Mouse (Mus musculus): Measurements from ENCODE around the gene Fyn.

Gene Fyn

GRCm38 (mm10) chr10:39508801-39509200, 140.1 kb downstream of the Fyn start:
- DNase-seq (ENCODE audit: low spot score): no peak

GRCm38 (mm10) chr10:39509937-39510336, 141.3 kb downstream of the Fyn start:
- no peak for DNase-seq (ENCODE audit: low spot score)

- no peak for DNase-seq (ENCODE audit: low spot score)
These were observed 144.1 kb downstream of the Fyn start for GRCm38 (mm10) chr10:39512631-39513314.

- DNase-seq (ENCODE audit: low spot score): no peak
These were observed 146.3 kb downstream of the Fyn start for GRCm38 (mm10) chr10:39514916-39515315.

- DNase-seq (ENCODE audit: low spot score): no peak
These were observed 148.0 kb downstream of the Fyn start for GRCm38 (mm10) chr10:39516541-39517133.

GRCm38 (mm10) chr10:39517375-39517774, 148.7 kb downstream of the Fyn start:
- DNase-seq (ENCODE audit: low spot score): no peak

- DNase-seq (ENCODE audit: low spot score): no peak
These were observed 149.6 kb downstream of the Fyn start for GRCm38 (mm10) chr10:39518232-39518631.

GRCm38 (mm10) chr10:39518859-39519258, 150.2 kb downstream of the Fyn start:
- no peak for DNase-seq (ENCODE audit: low spot score)

GRCm38 (mm10) chr10:39520123-39520989, 151.7 kb downstream of the Fyn start:
- DNase-seq (ENCODE audit: low spot score): no peak

- no peak for DNase-seq (ENCODE audit: low spot score)
These were observed 152.7 kb downstream of the Fyn start for GRCm38 (mm10) chr10:39521327-39521726.

GRCm38 (mm10) chr10:39521861-39522391, 153.3 kb downstream of the Fyn start:
- DNase-seq (ENCODE audit: low spot score): no peak

GRCm38 (mm10) chr10:39522857-39523614, 154.4 kb downstream of the Fyn start:
- no peak for DNase-seq (ENCODE audit: low spot score)

GRCm38 (mm10) chr10:39524355-39524754, 155.7 kb downstream of the Fyn start:
- no peak for DNase-seq (ENCODE audit: low spot score)

GRCm38 (mm10) chr10:39525431-39525830, 156.8 kb downstream of the Fyn start:
- DNase-seq (ENCODE audit: low spot score): no peak

- no peak for DNase-seq (ENCODE audit: low spot score)
These were observed 158.5 kb downstream of the Fyn start for GRCm38 (mm10) chr10:39527113-39527512.

- no peak for DNase-seq (ENCODE audit: low spot score)
These were observed 160.5 kb downstream of the Fyn start for GRCm38 (mm10) chr10:39529179-39529578.

GRCm38 (mm10) chr10:39532008-39532740, 163.5 kb downstream of the Fyn start:
- no peak for DNase-seq (ENCODE audit: low spot score)

GRCm38 (mm10) chr10:39532823-39533222, 164.2 kb downstream of the Fyn start:
- DNase-seq (ENCODE audit: low spot score): no peak

- DNase-seq (ENCODE audit: low spot score): no peak
These were observed 165.8 kb downstream of the Fyn start for GRCm38 (mm10) chr10:39534324-39535026.

GRCm38 (mm10) chr10:39535347-39535746, 166.7 kb downstream of the Fyn start:
- no peak for DNase-seq (ENCODE audit: low spot score)

GRCm38 (mm10) chr10:39536258-39536657, 167.6 kb downstream of the Fyn start:
- no peak for DNase-seq (ENCODE audit: low spot score)

All from urinary bladder, postnatal 14 days (tissue).